Mouse (Mus musculus) splenic B cell, adult 2 months (primary cell): ENCODE results near the gene Kat8.
"Not testable (repeated sequence)": the region's sequence is repeated elsewhere in the genome, so short reads cannot be mapped to it uniquely, and the experiment has no call there.

Source experiments
- DNase-seq: peaks from one replicate; pipeline ENCODE4 v3.0.0-alpha.2; 2011; ENCODE audit warnings: low read depth, low spot score
- H3K27me3 ChIP-seq: 2 replicates; pipeline ENCODE4 v1.6.1; 2012; ENCODE audit warnings: mild to moderate bottlenecking, low read length, moderate library complexity, mixed read lengths; ENCODE audit not compliant: control insufficient read depth, poor library complexity, insufficient read depth, severe bottlenecking
- H3K36me3 ChIP-seq: 2 replicates; pipeline ENCODE4 v1.6.1; 2012; ENCODE audit warnings: mild to moderate bottlenecking, low read length, moderate library complexity, mixed read lengths; ENCODE audit not compliant: control insufficient read depth, poor library complexity, insufficient read depth, severe bottlenecking

Kat8 gene

DNA sequence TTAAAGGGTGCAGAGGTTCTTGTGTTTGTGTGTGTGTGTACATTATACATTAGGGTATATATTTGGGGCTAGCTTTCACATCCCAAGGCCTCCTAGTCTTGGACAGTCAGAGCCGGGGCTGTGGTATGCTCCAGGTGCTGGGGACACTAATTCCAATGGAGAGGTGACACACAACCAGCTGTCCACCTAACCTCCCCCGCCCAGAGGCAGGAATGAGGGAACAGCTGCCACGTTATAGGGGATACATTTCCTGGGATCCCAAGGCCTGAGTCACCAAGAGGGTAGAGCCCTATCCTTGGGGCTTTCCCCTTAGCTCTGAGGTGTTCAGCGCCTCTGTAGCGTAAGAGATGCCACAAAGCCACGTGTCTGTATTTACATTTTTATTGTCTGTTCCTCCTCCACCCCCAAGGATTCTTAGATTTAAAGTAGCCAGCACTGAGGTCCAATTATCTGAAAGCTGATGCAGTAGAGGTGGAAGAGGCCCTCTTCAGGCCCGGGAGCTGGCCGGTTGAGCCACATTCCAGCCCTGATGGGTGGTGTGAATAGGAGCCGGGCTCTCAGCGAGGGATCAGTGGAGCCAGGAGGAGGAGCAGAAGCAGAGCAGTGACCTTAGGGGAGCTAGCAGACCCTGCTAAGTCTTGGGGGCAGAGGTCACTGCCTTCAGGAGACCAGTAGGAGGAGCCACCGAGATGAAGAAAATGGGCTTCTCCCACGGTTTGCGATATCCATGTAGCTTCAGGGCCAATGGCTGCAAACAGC lies 20.1 kb downstream of the Kat8 start:
- H3K36me3 ChIP-seq, result no peaks in the 10 kb centered on the region
- H3K27me3 ChIP-seq, result no peaks in the 10 kb centered on the region
- no peak for DNase-seq

DNA sequence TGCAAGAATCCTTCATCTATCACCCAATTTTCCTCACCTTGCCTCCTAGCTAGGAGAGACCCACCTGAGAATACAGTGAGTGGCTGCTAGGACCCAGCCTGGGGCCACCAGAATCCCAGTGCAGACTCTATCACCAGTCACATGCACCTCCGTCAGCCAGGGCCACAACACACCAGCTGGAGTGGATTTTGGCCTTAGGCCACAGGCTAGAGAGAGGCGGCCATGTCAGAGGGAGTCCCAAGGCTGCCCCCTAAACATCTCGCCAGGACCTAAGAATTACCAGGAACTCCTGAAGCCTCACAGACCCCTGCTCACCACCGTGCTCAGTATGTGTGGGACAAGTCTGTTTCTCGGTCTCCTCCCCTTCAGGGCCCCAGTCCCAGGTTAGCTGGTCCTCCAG lies 21.8 kb downstream of the Kat8 start:
- Histone ChIP-seq H3K36me3 (no peaks in the 10 kb centered on the region), H3K27me3 (no peaks in the 10 kb centered on the region)
- DNase-seq, result no peak

DNA sequence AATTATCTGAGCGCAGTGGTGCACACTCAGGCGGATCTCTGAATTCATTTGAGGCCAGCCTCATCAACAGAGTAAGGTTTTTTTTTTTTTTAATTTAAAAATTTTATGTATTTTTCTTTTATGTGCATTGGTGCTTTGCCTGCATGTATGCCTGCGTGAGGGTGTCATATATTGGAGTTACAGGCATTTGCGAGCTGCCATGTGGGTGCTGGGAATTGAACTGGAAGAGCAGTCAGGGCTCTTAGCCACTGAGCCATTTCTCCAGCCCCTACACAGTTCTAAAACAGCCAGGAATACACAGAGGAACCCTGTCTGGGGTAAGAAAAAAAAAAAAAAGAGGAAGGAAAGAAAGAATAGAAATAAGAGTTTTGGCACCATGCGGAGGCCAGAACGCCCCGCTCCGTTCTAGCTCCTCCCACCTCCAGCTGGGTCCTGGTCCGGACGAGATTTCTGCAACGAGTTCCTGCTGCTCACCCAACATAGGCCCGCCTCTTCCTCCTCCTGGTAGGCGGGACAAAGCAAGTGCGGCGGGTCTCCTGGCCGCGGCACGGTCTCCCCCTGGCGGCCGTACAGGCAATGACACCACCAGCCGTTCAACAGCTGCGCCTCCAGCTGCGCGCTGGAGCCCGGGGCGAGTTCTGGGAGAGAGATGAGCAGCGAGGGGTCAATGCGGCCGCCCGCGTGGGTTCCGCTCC lies 22.9 kb downstream of the Kat8 start:
- Histone ChIP-seq H3K36me3 (no peaks in the 10 kb centered on the region), H3K27me3 (no peaks in the 10 kb centered on the region)
- DNase-seq, result peak; percentile 97

DNA sequence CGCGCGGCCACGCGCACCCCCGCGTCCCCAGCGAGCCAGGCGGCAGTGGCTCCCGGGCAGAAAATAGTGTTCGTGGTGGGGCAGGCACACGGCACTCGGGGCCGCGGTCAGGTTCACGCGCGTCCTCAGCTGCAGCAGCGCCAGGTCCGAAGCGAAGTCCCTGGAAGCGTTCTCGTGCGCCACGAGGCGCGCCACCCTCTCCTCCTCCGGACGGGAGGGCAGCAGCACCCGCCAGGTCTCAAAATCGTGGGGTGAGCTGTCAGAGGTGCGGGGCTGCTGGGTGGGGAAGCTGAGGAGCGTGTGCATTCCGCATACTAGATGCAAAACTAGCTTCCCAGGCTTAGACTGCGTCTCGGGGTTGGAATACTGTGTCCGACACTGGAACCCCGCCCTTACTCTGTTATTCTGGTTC lies 23.4 kb downstream of the Kat8 start:
- no peak for DNase-seq
- H3K27me3 ChIP-seq, result no peaks in the 10 kb centered on the region
- H3K36me3 ChIP-seq, result no peaks in the 10 kb centered on the region

DNA sequence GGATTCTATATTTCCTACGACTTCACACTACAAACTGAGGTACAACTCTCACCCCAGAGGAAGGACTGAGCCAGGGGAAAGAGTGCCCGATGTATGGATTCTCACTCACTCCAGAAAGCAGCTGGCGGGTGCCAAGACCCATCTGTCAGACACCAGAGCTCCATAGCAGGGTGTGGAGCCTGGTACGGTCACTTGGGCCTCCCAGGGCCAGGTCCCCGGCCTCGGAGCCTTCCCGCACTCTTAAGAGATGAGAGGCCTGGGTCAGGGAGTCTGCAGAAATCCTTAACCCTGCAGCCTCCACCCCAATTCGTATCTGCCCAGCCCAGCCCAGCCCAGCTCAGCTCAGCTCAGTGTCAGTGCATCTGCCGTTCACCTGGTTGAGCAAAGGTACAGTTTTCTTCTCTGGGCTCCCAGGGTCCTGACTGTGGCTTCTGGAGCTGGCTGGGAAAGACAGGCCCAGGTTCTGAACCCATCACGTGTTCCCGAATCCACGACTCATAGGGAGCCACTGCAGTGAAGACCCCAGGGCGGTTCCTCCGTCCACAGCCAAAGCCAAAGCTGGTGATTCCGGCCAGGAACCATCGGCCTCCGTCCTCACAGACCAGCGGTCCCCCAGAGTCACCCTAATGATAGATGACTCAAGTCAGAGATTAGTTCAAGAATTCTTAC lies 24.0 kb downstream of the Kat8 start:
- H3K36me3 ChIP-seq, result no peaks in the 10 kb centered on the region
- H3K27me3 ChIP-seq, result no peaks in the 10 kb centered on the region
- no peak for DNase-seq

DNA sequence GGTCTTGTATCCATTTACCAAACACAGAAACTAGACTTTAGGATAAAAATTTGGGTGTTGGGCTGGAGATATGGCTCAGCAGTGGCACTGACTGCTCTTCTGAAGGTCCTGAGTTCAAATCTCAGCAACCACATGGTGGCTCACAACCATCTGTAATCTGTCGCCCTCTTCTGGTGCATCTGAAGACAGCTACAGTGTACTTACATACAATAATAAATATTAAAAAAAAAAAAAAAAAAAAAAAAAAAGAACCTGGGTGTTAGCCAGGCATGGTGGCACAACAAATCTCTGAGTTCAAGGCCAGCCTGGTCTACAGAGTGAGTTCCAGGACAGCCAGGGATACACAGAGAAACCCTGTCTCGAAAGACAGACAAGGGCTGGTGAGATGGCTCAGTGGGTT lies 29.8 kb downstream of the Kat8 start:
- DNase-seq, result peak; percentile 55

DNA sequence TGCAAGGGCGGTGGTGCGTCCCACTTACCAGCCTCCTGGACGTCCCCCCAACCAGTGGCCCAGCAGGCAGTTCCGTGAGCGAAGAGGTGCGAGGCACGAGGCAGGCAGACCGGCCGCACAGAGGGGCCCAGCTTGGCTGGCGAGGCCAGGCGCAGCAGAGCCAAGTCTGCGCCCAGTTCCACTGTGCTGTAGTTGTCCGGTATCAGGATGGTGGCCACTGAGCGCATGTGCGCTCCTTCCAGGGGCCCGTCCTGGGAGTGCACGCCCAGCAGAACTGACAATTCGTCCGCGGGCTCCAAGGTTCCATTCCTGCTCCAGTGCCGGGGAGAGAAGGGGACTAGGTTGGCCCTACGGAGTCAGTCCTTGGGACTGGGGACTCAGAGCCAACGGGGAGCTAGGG lies 32.3 kb downstream of the Kat8 start:
- Histone ChIP-seq H3K36me3 (no peaks in the 10 kb centered on the region), H3K27me3 (no peaks in the 10 kb centered on the region)
- DNase-seq, result no peak

More for the DNA sequence above, 29.8 kb downstream of the Kat8 start:
- H3K27me3 ChIP-seq, H3K36me3 ChIP-seq: not testable (repeated sequence)

DNA sequence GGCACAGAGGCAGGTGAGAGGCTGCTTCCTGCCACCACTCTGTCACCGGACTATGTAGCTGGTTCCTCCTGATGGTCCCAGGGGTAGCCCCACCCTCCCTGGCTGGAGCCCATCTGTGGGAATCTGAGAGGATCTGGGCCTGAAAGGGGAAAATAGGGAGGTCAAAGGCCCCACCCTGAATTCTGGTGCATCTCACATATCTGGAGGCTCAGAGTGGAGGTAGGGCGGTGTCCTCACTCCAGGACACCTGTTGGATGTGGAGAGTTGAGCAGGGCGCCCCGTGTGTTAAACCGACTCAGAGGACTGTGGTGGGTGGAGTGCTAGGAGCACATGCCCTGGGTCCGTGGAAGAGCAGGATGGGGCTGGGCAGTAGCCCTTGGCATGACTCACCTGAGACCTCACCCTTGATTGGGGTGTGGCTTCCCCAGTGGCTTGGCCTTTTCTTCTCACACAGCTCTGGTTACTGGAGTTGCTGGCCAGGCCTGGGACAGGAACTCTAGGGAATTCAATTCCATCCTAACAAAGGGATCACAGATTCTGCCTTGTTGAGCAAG lies 34.2 kb downstream of the Kat8 start, which contains the start of gene Prss36:
Prss36 (minus strand) TSS at position 256 of the 554 bp plus-strand sequence.
- no peaks in the 10 kb centered on the region for H3K36me3 ChIP-seq
- H3K27me3 ChIP-seq, result no peaks in the 10 kb centered on the region
- no peak for DNase-seq

DNA sequence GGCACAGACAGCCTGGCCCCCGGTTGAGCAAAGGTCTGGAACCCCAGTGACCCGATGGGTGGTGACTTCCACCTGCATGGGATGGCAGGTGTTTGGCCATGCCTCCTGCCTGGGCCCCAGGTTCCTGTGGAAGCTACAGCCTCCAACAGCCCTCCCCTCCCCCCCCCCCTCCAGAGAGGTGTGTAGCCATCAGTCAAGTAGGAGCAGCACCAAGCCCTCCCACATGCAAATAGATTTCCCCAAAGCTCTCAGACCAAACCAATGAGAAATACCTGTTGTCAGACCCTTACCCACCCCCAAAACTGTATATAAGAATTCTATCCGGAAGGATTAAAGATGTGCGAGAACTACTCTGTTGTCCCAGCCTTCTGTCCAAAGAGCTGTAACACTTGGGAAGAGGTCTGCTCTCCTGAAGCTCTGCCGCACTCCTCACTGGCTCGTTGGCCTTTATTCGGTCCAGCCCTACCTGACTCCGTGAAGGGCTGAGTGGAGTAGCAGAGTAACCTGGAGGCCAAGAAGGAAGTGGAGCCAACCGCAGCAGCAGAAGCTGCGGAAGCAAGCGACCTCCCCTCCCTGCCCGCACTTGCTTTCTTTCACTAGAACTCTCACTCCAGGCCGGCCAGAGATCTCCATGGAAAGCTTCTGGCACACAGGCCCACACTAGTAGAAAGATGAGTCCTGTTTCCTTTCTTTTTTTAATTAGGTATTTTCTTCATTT lies 40.7 kb downstream of the Kat8 start:
- DNase-seq, result peak; percentile 26
- Histone ChIP-seq H3K27me3 (no peaks in the 10 kb centered on the region), H3K36me3 (no peaks in the 10 kb centered on the region)

DNA sequence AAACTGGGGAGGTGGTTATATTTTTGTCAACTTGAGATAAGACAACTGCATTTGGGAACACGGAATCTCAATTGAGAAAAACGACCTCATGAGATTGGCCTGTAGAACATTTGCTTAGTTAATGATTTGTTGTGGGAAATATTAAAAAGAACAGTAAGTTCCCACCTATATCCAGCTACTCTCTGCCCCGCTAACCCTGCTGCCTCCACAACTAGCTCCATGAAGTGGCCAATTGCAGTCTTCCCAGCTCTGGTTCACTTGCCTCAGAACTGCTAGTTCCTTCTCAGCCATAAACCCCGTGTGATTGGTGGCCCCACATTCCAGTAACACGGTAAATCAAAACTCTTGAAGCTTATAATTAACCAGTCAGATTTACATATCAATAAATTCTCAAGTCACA lies 47.0 kb downstream of the Kat8 start:
- no peaks in the 10 kb centered on the region for H3K27me3 ChIP-seq
- no peaks in the 10 kb centered on the region for H3K36me3 ChIP-seq
- DNase-seq, result no peak

DNA sequence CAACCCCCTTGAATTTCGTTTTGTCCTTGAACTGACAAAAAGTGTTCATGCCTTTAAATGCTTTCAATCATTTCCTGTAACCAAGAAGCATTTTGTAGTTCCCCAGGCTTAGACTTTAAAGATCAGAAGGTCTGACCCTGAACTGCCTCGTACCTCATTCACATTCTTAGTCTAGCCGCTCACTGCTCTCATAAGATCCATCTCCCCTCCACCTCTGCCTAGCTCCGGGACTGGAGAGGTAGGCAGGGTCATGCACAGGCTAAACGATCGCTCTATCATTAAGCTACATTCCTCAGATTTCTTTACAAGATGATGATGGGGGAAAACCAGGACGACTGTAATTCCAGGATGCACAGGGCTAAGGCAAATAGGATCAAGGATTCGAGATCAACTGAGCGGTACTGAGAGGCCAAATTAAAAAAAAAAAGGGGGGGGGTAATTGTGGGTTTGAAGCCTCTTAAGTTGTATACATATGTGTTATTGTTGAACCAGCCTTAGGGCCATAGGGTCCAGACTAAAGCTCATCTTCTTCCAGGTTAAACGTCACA lies 54.1 kb downstream of the Kat8 start:
- H3K27me3 ChIP-seq, result no peaks in the 10 kb centered on the region
- peaks cover 10% of the 10 kb centered on the region for H3K36me3 ChIP-seq
- DNase-seq, result no peak

DNA sequence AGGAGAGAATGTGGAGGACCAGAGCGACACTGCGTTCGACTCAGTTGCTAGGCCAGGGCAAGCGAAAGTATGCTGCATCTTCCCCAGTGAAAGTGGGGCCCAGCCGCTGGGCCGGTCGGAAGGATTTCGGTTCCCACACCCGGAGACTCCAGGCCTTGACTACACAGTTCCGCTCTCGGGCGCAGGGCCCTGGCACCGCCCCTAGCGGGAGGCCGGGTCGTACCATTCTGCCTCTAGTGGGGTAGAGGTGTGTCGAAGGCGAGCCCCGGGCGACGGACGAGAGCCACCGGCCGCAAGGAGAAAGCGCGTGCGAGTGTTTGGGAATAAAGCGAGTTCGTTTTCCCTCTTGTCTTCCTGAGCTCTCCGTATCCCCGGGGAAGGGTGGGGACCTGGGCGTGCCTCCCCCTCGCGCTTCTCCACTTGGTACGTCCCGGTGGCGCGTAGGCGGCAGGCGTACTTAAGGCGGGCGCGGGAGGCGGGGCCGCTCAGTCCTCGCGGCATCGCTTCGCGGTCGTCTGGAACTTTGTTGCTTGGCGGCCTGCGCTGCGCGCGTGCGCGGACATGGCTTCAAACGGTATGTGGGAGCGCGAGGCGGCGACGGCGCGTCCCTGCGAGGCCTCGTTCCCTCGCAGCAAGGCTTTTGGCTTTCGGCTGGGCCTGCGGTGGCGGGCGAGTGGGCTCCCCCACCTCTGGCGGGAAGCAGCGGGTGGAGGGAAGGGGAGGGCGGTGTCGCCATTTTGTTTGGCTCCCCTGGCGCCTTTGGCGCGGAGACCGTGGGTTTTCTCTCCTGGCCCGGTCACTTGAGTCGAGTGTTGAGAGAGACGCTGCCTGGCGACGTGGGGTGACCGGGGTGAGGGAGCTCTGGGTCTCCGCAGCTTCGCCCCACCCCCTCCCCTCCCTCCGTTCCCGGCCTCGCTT lies 54.9 kb downstream of the Kat8 start, which contains the start of gene Fus:
Fus (plus strand) TSS at position 454 of the 918 bp plus-strand sequence.
- no peaks in the 10 kb centered on the region for H3K27me3 ChIP-seq
- peak; percentile 96 for DNase-seq

More for the DNA sequence above, 54.9 kb downstream of the Kat8 start, which contains the start of gene Fus:
- H3K36me3 ChIP-seq, result peaks cover 14% of the 10 kb centered on the region
